Mouse (Mus musculus) stomach, embryonic 14.5 days (tissue): Measurements from ENCODE around the gene Tas2r117. TPM values are rescaled to one million over a fixed set of nuclear protein-coding genes. Genes with fewer than 3 reads are reported as not detected.

ENCODE experiments used
- ATAC-seq: fragments of 200-750 bp; cut with Nextera tagmentation; 2 replicates; pipeline ENCODE4 v1.8.0; 2017; ENCODE audit warnings: low read depth, moderate TSS enrichment; ENCODE audit not compliant: insufficient number of reproducible peaks, insufficient read depth, low FRiP score
- H3K27ac ChIP-seq: fragments of 300-500 bp; sonication (generic); 2 replicates; pipeline ENCODE4 v1.5.1; 2014; ENCODE audit warnings: mild to moderate bottlenecking, low read length, moderate library complexity, mixed read lengths
- H3K27me3 ChIP-seq: fragments of 300-500 bp; sonication (generic); 2 replicates; pipeline ENCODE4 v1.6.1; 2014; ENCODE audit warnings: low read length, control low read depth, mixed read lengths; ENCODE audit not compliant: control insufficient read depth, insufficient read depth
- H3K36me3 ChIP-seq: fragments of 300-500 bp; sonication (generic); 2 replicates; pipeline ENCODE4 v1.6.1; 2014; ENCODE audit warnings: mild to moderate bottlenecking, control low read depth, low read length, moderate library complexity, mixed read lengths; ENCODE audit not compliant: control insufficient read depth, insufficient read depth
- H3K4me1 ChIP-seq: fragments of 300-500 bp; sonication (generic); 2 replicates; pipeline ENCODE4 v1.6.1; 2014; ENCODE audit warnings: low read length, control low read depth, mixed read lengths; ENCODE audit not compliant: control insufficient read depth, insufficient read depth
- H3K4me2 ChIP-seq: fragments of 300-500 bp; sonication (generic); replicated peaks from 2 replicates; pipeline ENCODE4 v1.6.1; 2014; ENCODE audit warnings: low read depth, low read length, control low read depth
- H3K4me3 ChIP-seq: fragments of 300-500 bp; sonication (generic); 2 replicates; pipeline ENCODE4 v1.5.1; 2014; ENCODE audit warnings: low read depth, low read length, control low read depth
- H3K9ac ChIP-seq: fragments of 300-500 bp; sonication (generic); replicated peaks from 2 replicates; pipeline ENCODE4 v1.6.1; 2014; ENCODE audit warnings: low read depth, mild to moderate bottlenecking, control low read depth, low read length, moderate library complexity, mixed read lengths
- H3K9me3 ChIP-seq: fragments of 300-500 bp; sonication (generic); 2 replicates; pipeline ENCODE4 v1.6.1; 2016; ENCODE audit warnings: low read depth, low read length, control low read depth; ENCODE audit not compliant: control insufficient read depth
- WGBS: fragments of 180-500 bp; shearing (Covaris S2); extraction: QIAGEN DNeasy Blood & Tissue Kit; methylation state at CpG from one replicate; pipeline ENCODE4 v1.1.7; 2014; 5-methylcytosine and 5-hydroxymethylcytosine counted together
- polyA plus RNA-seq: library from polyadenylated mRNA; unstranded; fragments of >200 nt; fragmentation: Nextera tagmentation; extraction: Ambion mirVana; gene quantifications from 2 replicates; pipeline ENCODE4 v1.2.1, GENCODE M21; 2014

Tas2r117 gene
- not detected in 2 replicates for polyA plus RNA-seq

DNA sequence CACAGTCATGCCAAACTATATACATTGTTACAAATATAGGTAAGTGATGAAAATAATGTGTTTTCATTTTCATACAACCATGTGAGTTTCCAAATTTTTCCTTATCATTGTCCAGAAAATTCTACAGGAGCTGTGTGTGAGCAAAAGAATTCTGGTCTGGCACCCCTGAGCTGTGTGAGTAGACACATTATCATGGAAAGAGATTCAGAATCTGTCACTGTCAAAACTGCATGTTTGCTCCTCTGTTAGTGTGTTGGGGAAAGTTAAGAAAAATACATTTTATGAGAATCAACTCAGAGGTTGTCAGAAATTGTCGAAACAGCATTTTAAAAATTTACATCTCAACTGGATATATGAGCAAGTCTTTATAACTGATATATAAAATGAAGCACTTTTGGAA lies at the start of gene Tas2r117:
Tas2r117 (plus strand) TSS at position 301 of the 400 bp plus-strand sequence.
- Histone ChIP-seq H3K9ac (no peak within 1 kb of the TSS), H3K36me3 (no peaks in the 10 kb centered on the region), H3K27ac (no peak within 1 kb of the TSS), H3K4me3 (no peak within 1 kb of the TSS), H3K4me1 (no peaks in the 10 kb centered on the region), H3K4me2 (no peak within 1 kb of the TSS), H3K27me3 (no peaks in the 10 kb centered on the region), H3K9me3 (no peaks in the 10 kb centered on the region)
- WGBS: 80% methylated on average over 1 of the region's 1 CpGs
- no peak for ATAC-seq

DNA sequence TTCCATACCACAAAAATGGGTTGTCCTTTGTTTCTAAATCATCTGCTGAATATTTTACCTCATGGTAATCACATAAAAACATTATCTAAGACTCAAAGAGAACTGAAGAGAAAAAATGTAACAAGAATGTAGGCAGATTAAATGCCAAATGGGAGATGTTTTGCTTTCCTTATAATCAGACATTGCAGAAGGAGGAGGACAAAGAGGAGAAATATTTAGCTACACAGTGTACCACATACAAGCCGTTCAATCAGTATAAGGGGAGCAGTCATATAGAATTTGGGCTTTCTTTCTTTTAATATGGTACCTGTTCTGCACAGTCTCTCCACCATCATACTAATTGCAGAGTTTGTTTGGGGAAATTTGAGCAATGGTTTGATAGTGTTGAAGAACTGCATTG lies 48.2 kb upstream of the Tas2r117 start, which contains the start of gene Tas2r124:
Tas2r124 (plus strand) TSS at position 301 of the 400 bp plus-strand sequence.
- Histone ChIP-seq H3K4me1 (no peaks in the 10 kb centered on the region), H3K27me3 (no peaks in the 10 kb centered on the region), H3K36me3 (no peaks in the 10 kb centered on the region), H3K9ac (no peak within 1 kb of the TSS), H3K4me3 (no peak within 1 kb of the TSS), H3K27ac (no peak within 1 kb of the TSS), H3K9me3 (no peaks in the 10 kb centered on the region), H3K4me2 (no peak within 1 kb of the TSS)
- ATAC-seq: no peak
- 85% methylated on average over 1 of the region's 1 CpGs for WGBS

DNA sequence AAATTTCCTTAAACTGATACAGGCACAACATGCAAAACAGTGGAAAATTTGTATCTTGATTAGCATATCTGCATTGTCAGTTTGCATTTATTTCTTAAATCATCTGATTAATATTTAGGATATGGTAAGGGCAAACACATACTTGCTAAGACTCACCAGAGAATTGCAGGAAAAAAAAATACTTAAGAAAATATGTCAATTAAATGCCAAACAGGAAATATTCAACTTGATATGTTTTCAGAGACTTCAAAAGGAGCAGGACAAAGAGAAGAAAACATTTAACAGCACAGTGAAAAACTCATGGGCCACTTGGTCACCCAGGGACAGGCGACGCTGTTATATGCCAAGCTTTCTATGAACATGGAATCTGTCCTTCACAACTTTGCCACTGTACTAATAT lies 40.8 kb upstream of the Tas2r117 start, which contains the start of gene Tas2r102:
Tas2r102 (plus strand) TSS at position 301 of the 400 bp plus-strand sequence.
- Histone ChIP-seq H3K27ac (no peak within 1 kb of the TSS), H3K4me2 (no peak within 1 kb of the TSS)
- WGBS: 95% methylated on average over 2 of the region's 2 CpGs

DNA sequence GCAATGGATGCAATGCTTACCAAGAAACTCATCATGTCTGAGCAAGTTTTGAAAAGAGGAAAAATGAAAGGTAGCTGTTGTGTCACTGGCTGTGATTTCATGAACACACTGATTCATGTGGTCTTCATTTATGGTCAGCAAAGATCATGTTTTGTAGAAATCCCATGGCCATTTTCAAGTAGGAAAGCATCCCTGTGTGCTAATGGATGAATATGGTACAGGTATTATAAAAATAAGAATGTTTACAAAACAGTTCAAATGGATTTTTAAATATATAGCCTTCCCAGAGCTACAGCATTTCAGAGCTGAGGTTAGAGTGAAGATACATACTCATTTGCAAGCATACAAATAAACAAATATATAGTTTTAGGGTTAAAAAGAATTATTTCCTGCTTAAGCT lies 24.6 kb upstream of the Tas2r117 start, which contains the start of gene Tas2r136:
Tas2r136 (minus strand) TSS at position 101 of the 400 bp plus-strand sequence.
- Histone ChIP-seq H3K4me2 (no peak within 1 kb of the TSS), H3K4me3 (no peak within 1 kb of the TSS), H3K4me1 (no peaks in the 10 kb centered on the region), H3K36me3 (no peaks in the 10 kb centered on the region), H3K9ac (no peak within 1 kb of the TSS), H3K9me3 (no peaks in the 10 kb centered on the region), H3K27ac (no peak within 1 kb of the TSS), H3K27me3 (no peaks in the 10 kb centered on the region)
- no peak for ATAC-seq

More for the DNA sequence above, 40.8 kb upstream of the Tas2r117 start, which contains the start of gene Tas2r102:
- Histone ChIP-seq H3K9me3 (no peaks in the 10 kb centered on the region), H3K4me1 (no peaks in the 10 kb centered on the region), H3K27me3 (no peaks in the 10 kb centered on the region), H3K9ac (no peak within 1 kb of the TSS), H3K36me3 (no peaks in the 10 kb centered on the region), H3K4me3 (no peak within 1 kb of the TSS)
- no peak for ATAC-seq

DNA sequence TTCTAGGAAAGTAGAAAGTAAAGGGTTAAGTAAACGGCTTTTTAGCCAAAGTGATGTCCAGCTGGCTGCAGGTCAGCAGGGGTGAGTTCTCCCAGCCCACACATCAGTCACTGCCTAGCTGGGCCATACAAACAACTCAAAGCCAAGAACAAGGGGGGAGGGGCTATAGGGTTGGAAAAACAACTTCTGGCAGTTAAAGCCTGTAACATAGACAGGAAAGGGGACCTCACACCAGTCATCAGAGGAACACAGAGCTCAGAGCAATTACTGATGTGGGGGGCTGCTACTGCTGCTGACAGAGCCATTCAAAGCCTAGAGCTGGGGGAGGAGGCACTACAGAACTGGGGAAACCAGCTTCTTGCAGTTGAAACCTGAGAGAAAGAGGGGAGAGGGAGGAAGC lies 7.2 kb upstream of the Tas2r117 start:
- peaks cover 4% of the 10 kb centered on the region; the same call in 1 of the 2 replicates for H3K9me3 ChIP-seq
- H3K36me3 ChIP-seq: no peaks in the 10 kb centered on the region
- no peak overlapping the region for H3K27ac ChIP-seq
- WGBS: 13% methylated on average over 1 of the region's 1 CpGs
- H3K9ac ChIP-seq: no peak overlapping the region
- no peaks in the 10 kb centered on the region for H3K4me1 ChIP-seq
- H3K27me3 ChIP-seq: no peaks in the 10 kb centered on the region
- peak; percentile 58; the same call in 1 of the 2 replicates for ATAC-seq
- no peak overlapping the region for H3K4me2 ChIP-seq
- no peak overlapping the region for H3K4me3 ChIP-seq

DNA sequence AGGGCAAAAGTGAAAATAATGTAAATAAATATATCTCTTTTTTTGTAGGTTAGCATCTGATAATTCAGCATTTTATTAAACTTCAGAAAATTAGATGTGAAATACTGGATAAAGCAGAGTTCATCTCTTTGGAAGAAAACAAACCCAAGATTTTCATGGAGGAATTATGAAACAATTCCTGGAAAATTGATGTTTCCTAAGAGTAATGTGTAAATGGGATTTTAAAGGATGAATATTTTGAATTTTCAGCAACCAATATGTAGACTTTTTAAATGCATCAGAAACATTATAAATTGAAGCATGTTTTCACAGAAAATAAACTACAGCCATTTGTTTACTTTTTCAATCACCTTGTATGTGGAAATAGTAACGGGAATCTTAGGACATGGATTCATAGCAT lies 44.2 kb downstream of the Tas2r117 start, which contains the start of gene Tas2r123:
Tas2r123 (plus strand) TSS at position 301 of the 400 bp plus-strand sequence.
- no peak within 1 kb of the TSS for H3K9ac ChIP-seq
- no peak for ATAC-seq
- WGBS: 74% methylated on average over 1 of the region's 1 CpGs

More for the DNA sequence above, 44.2 kb downstream of the Tas2r117 start, which contains the start of gene Tas2r123:
- Histone ChIP-seq H3K4me1 (no peaks in the 10 kb centered on the region), H3K4me3 (no peak within 1 kb of the TSS), H3K36me3 (no peaks in the 10 kb centered on the region), H3K27me3 (no peaks in the 10 kb centered on the region), H3K9me3 (no peaks in the 10 kb centered on the region), H3K4me2 (no peak within 1 kb of the TSS), H3K27ac (no peak within 1 kb of the TSS)

Other genes starting within 250 kb of the Tas2r117 start
- gene Prh1, start 233.0 kb upstream of the Tas2r117 start, polyA plus RNA-seq: not detected in 2 replicates
- gene Prp2, start 206.9 kb upstream of the Tas2r117 start, polyA plus RNA-seq: not detected in 2 replicates
- gene A630073D07Rik, start 151.3 kb upstream of the Tas2r117 start, polyA plus RNA-seq: not detected in 2 replicates
- gene Tas2r120, start 145.9 kb upstream of the Tas2r117 start, polyA plus RNA-seq: not detected in 2 replicates
- not detected in 2 replicates for gene Tas2r121, start 101.8 kb upstream of the Tas2r117 start, polyA plus RNA-seq
- gene Tas2r122, start 90.9 kb upstream of the Tas2r117 start, polyA plus RNA-seq: not detected in 2 replicates
- gene Tas2r115, start 64.8 kb upstream of the Tas2r117 start, polyA plus RNA-seq: not detected in 2 replicates
- not detected in 2 replicates for gene Tas2r124, start 48.1 kb upstream of the Tas2r117 start, polyA plus RNA-seq
- not detected in 2 replicates for gene Tas2r102, start 40.7 kb upstream of the Tas2r117 start, polyA plus RNA-seq
- not detected in 2 replicates for gene Tas2r136, start 24.7 kb upstream of the Tas2r117 start, polyA plus RNA-seq
- not detected in 2 replicates for gene Tas2r123, start 44.3 kb downstream of the Tas2r117 start, polyA plus RNA-seq
- gene Tas2r116, start 52.6 kb downstream of the Tas2r117 start, polyA plus RNA-seq: not detected in 2 replicates
- not detected in 2 replicates for gene Tas2r110, start 65.2 kb downstream of the Tas2r117 start, polyA plus RNA-seq
- gene Tas2r113, start 90.2 kb downstream of the Tas2r117 start, polyA plus RNA-seq: not detected in 2 replicates
- not detected in 2 replicates for gene Tas2r125, start 106.8 kb downstream of the Tas2r117 start, polyA plus RNA-seq
- not detected in 2 replicates for gene Tas2r129, start 148.3 kb downstream of the Tas2r117 start, polyA plus RNA-seq
- gene Tas2r131, start 155.1 kb downstream of the Tas2r117 start, polyA plus RNA-seq: not detected in 2 replicates
- not detected in 2 replicates for gene Tas2r109, start 178.1 kb downstream of the Tas2r117 start, polyA plus RNA-seq
- gene Tas2r103, start 234.3 kb downstream of the Tas2r117 start, polyA plus RNA-seq: not detected in 2 replicates